Comparison of ENCODE assay signal across 19 mouse cellular contexts in genomic region chr8:126613143-126613542, GRCm38 (mm10). TPM values are rescaled to one million over a fixed set of nuclear protein-coding genes. Genes with fewer than 3 reads are reported as not detected.
DNase-seq lines count a peak whose midpoint lies in the region; ATAC-seq and TF ChIP-seq lines count a peak whose summit lies in the region.
"Had no signal": no experiment of that assay in that cellular context is flagged by ENCODE, and none has a peak within 500 bp of the region (broad histone marks: within the 10 kb centered on the region; RNA-seq: fewer than 3 reads in every experiment).

No protein-coding gene starts in this region.

- WGBS in embryonic facial prominence, embryonic 15.5 days = 59% methylated on average over 5 of the region's 5 CpGs
- 62% methylated on average over 5 of the region's 5 CpGs for WGBS in embryonic facial prominence, embryonic 10.5 days
- WGBS in liver, embryonic 13.5 days (ENCODE audit: insufficient replicate concordance) = 61% methylated on average over 5 of the region's 5 CpGs
- 55% methylated on average over 5 of the region's 5 CpGs for WGBS in intestine, embryonic 14.5 days
- 39% methylated on average over 5 of the region's 5 CpGs for WGBS in stomach, postnatal 0 days
- WGBS in heart, embryonic 11.5 days (ENCODE audit: insufficient replicate concordance) = 50% methylated on average over 5 of the region's 5 CpGs

- H3K9ac ChIP-seq in embryonic facial prominence, embryonic 15.5 days = no peak overlapping the region
- no peak overlapping the region for H3K9ac ChIP-seq in liver, embryonic 13.5 days
- no peak overlapping the region for H3K9ac ChIP-seq in intestine, embryonic 14.5 days (ENCODE audit: low read length)
- no peak overlapping the region; the same call in 1 of the 2 replicates for H3K9ac ChIP-seq in stomach, postnatal 0 days (ENCODE audit: low read length)
- H3K9ac ChIP-seq in heart, embryonic 11.5 days (ENCODE audit: low read depth, low read length) = no peak overlapping the region
- H3K9ac ChIP-seq: forebrain, postnatal 0 days; hindbrain, embryonic 13.5 days; limb, embryonic 13.5 days had no signal

- H3K36me3 ChIP-seq in embryonic facial prominence, embryonic 15.5 days = no peaks in the 10 kb centered on the region
- H3K36me3 ChIP-seq in embryonic facial prominence, embryonic 10.5 days (replicated peaks) = no peaks in the 10 kb centered on the region
- H3K36me3 ChIP-seq in liver, embryonic 13.5 days = no peaks in the 10 kb centered on the region
- H3K36me3 ChIP-seq in intestine, embryonic 14.5 days (ENCODE audit: control insufficient read depth, insufficient read depth, low read length) = no peaks in the 10 kb centered on the region
- H3K36me3 ChIP-seq in stomach, postnatal 0 days (ENCODE audit: control insufficient read depth, insufficient read depth, low read length) = no peaks in the 10 kb centered on the region
- no peaks in the 10 kb centered on the region for H3K36me3 ChIP-seq in heart, embryonic 11.5 days (ENCODE audit: control insufficient read depth, insufficient read depth, low read length)
- H3K36me3 ChIP-seq: hindbrain, embryonic 13.5 days; limb, embryonic 13.5 days had no signal

- H3K27ac ChIP-seq in embryonic facial prominence, embryonic 15.5 days (replicated peaks) = no peak overlapping the region
- H3K27ac ChIP-seq in embryonic facial prominence, embryonic 10.5 days (replicated peaks) = no peak overlapping the region
- H3K27ac ChIP-seq in liver, embryonic 13.5 days = 0 out of 2 replicates have a peak overlapping the region, but pooled peaks have one; percentile 3
- 0 out of 2 replicates have a peak overlapping the region, but pooled peaks have one; percentile 19 for H3K27ac ChIP-seq in intestine, embryonic 14.5 days (ENCODE audit: low read depth)
- H3K27ac ChIP-seq in stomach, postnatal 0 days (replicated peaks) = peak overlapping the region; percentile 95
- no peak overlapping the region for H3K27ac ChIP-seq in heart, embryonic 11.5 days (ENCODE audit: low read depth, low read length)
- H3K27ac ChIP-seq: hindbrain, embryonic 13.5 days; limb, embryonic 13.5 days had no signal

- no peak overlapping the region for H3K4me3 ChIP-seq in embryonic facial prominence, embryonic 15.5 days (replicated peaks)
- no peak overlapping the region for H3K4me3 ChIP-seq in embryonic facial prominence, embryonic 10.5 days
- no peak overlapping the region for H3K4me3 ChIP-seq in liver, embryonic 13.5 days (replicated peaks)
- H3K4me3 ChIP-seq in intestine, embryonic 14.5 days (ENCODE audit: low read depth, low read length) = no peak overlapping the region
- H3K4me3 ChIP-seq in stomach, postnatal 0 days (ENCODE audit: low read depth, low read length) = no peak overlapping the region
- H3K4me3 ChIP-seq in heart, embryonic 11.5 days (ENCODE audit: low read depth, low read length) = no peak overlapping the region
- H3K4me3 ChIP-seq: hindbrain, embryonic 13.5 days; limb, embryonic 13.5 days; megakaryocyte, embryonic 14.5 days had no signal

- TF ChIP-seq CTCF in stomach, postnatal 0 days (IDR thresholded peaks at IDR 0.05; ENCODE audit: low read depth) = peak; percentile 1; the same call in 1 of the 2 replicates

- DNase-seq in embryonic facial prominence, embryonic 10.5 days (ENCODE audit: low spot score) = no peak
- no peak for DNase-seq in liver, embryonic 13.5 days
- DNase-seq in liver = no peak
- no peak for DNase-seq in intestine, embryonic 14.5 days (ENCODE audit: low spot score)
- peak; percentile 33 for DNase-seq in stomach, postnatal 0 days (ENCODE audit: low spot score)
- no peak for DNase-seq in lung, postnatal 10 days
- DNase-seq: adrenal gland, adult 8-10 months; cerebellum, adult 11-12 months; cerebellum, postnatal 36 days; forebrain, postnatal 0 days; kidney, adult 11 months; kidney, postnatal 36 days; layer of hippocampus, adult 9-11 months; right cerebral cortex, adult 18-20 months had no signal

- 0 out of 2 replicates have a peak, but pooled peaks have one; percentile 12 for ATAC-seq in embryonic facial prominence, embryonic 15.5 days (ENCODE audit: insufficient number of reproducible peaks, low FRiP score, low TSS enrichment, low read depth)
- ATAC-seq in liver, embryonic 13.5 days (ENCODE audit: low read depth) = no peak
- no peak for ATAC-seq in intestine, embryonic 14.5 days (replicated peaks; ENCODE audit: low FRiP score, low TSS enrichment, low read depth)
- no peak for ATAC-seq in stomach, postnatal 0 days (ENCODE audit: low FRiP score, low TSS enrichment)
- no peak for ATAC-seq in heart, embryonic 11.5 days (replicated peaks; ENCODE audit: insufficient number of reproducible peaks, low FRiP score, low TSS enrichment)
- ATAC-seq: forebrain, postnatal 0 days had no signal

- no peak overlapping the region for H3K4me2 ChIP-seq in embryonic facial prominence, embryonic 15.5 days (replicated peaks)
- H3K4me2 ChIP-seq in liver, embryonic 13.5 days = no peak overlapping the region
- H3K4me2 ChIP-seq in intestine, embryonic 14.5 days (ENCODE audit: low read length) = no peak overlapping the region
- H3K4me2 ChIP-seq in stomach, postnatal 0 days (replicated peaks; ENCODE audit: low read depth) = no peak overlapping the region
- H3K4me2 ChIP-seq in heart, embryonic 11.5 days = no peak overlapping the region
- H3K4me2 ChIP-seq: hindbrain, embryonic 13.5 days; limb, embryonic 13.5 days had no signal

- TF ChIP-seq EP300 in stomach, postnatal 0 days (optimal IDR thresholded peaks at IDR 0.05) = no peak

- peaks cover 51% of the 10 kb centered on the region for H3K4me1 ChIP-seq in embryonic facial prominence, embryonic 15.5 days
- H3K4me1 ChIP-seq in embryonic facial prominence, embryonic 10.5 days = peaks cover 43% of the 10 kb centered on the region
- H3K4me1 ChIP-seq in liver, embryonic 13.5 days (replicated peaks) = peaks cover 59% of the 10 kb centered on the region
- 0 out of 2 replicates have a peak, but pooled peaks cover 11% of the 10 kb centered on the region for H3K4me1 ChIP-seq in intestine, embryonic 14.5 days (replicated peaks; ENCODE audit: control insufficient read depth, insufficient read depth, low read length)
- H3K4me1 ChIP-seq in stomach, postnatal 0 days (replicated peaks; ENCODE audit: control insufficient read depth, insufficient read depth) = peaks cover 14% of the 10 kb centered on the region; the same call in 1 of the 2 replicates
- peaks cover 14% of the 10 kb centered on the region for H3K4me1 ChIP-seq in heart, embryonic 11.5 days (ENCODE audit: control insufficient read depth, insufficient read depth, low read length)

- H3K9me3 ChIP-seq in embryonic facial prominence, embryonic 15.5 days (replicated peaks) = no peaks in the 10 kb centered on the region
- no peaks in the 10 kb centered on the region for H3K9me3 ChIP-seq in embryonic facial prominence, embryonic 10.5 days
- no peaks in the 10 kb centered on the region for H3K9me3 ChIP-seq in liver, embryonic 13.5 days (replicated peaks)
- H3K9me3 ChIP-seq in intestine, embryonic 14.5 days (ENCODE audit: control insufficient read depth, low read length) = no peaks in the 10 kb centered on the region
- H3K9me3 ChIP-seq in stomach, postnatal 0 days (ENCODE audit: control insufficient read depth, low read length) = no peaks in the 10 kb centered on the region
- no peaks in the 10 kb centered on the region for H3K9me3 ChIP-seq in heart, embryonic 11.5 days (replicated peaks; ENCODE audit: control insufficient read depth, low read length)
- H3K9me3 ChIP-seq: hindbrain, embryonic 13.5 days; limb, embryonic 13.5 days had no signal

- H3K27me3 ChIP-seq in embryonic facial prominence, embryonic 15.5 days = no peaks in the 10 kb centered on the region
- 0 out of 2 replicates have a peak, but pooled peaks cover 5% of the 10 kb centered on the region for H3K27me3 ChIP-seq in embryonic facial prominence, embryonic 10.5 days (replicated peaks; ENCODE audit: low read depth, poor library complexity, severe bottlenecking)
- no peaks in the 10 kb centered on the region for H3K27me3 ChIP-seq in liver, embryonic 13.5 days
- no peaks in the 10 kb centered on the region for H3K27me3 ChIP-seq in intestine, embryonic 14.5 days (replicated peaks; ENCODE audit: control insufficient read depth, insufficient read depth, low read length)
- H3K27me3 ChIP-seq in stomach, postnatal 0 days (ENCODE audit: control insufficient read depth, insufficient read depth, low read length) = no peaks in the 10 kb centered on the region
- no peaks in the 10 kb centered on the region for H3K27me3 ChIP-seq in heart, embryonic 11.5 days (ENCODE audit: control insufficient read depth, insufficient read depth, low read length)
- H3K27me3 ChIP-seq: limb, embryonic 13.5 days; megakaryocyte, embryonic 14.5 days had no signal

RNA-seq across cellular contexts. Expression of gene Irf2bp2, which starts 19.4 kb away (rescaled TPM):
- polyA plus RNA-seq in embryonic facial prominence, embryonic 15.5 days (2015; fragmentation: Nextera tagmentation; extraction: Ambion mirVana) = 12.5 and 14.7 TPM in 2 replicates
- 4.5 and 5.4 TPM in 2 replicates for polyA plus RNA-seq in embryonic facial prominence, embryonic 10.5 days (2016; fragmentation: Nextera tagmentation; extraction: Ambion mirVana)
- polyA plus RNA-seq in liver, embryonic 13.5 days (2015; fragmentation: Nextera tagmentation; extraction: Ambion mirVana) = 3.8 and 4.0 TPM in 2 replicates
- polyA plus RNA-seq in intestine, embryonic 14.5 days (2014; fragmentation: Nextera tagmentation; extraction: Ambion mirVana) = 11.3 and 11.5 TPM in 2 replicates
- polyA plus RNA-seq in stomach, postnatal 0 days (2015; fragmentation: Nextera tagmentation; extraction: Ambion mirVana) = 10.1 and 10.2 TPM in 2 replicates
- 5.9 and 6.5 TPM in 2 replicates for polyA plus RNA-seq in heart, embryonic 11.5 days (2014; fragmentation: Nextera tagmentation; extraction: Ambion mirVana)

Comparison
In these comparisons a context has a peak if more than half of its experiments do, and no peak if none do; other contexts are left out.
1. H3K27ac ChIP-seq: peak in liver, embryonic 13.5 days (single experiment), intestine, embryonic 14.5 days (single experiment) and stomach, postnatal 0 days (single experiment); none in embryonic facial prominence, embryonic 15.5 days (single experiment), embryonic facial prominence, embryonic 10.5 days (single experiment) and heart, embryonic 11.5 days (single experiment).